Mouse (Mus musculus) natural killer cell, adult 2 months (primary cell): ENCODE measurements around the gene Zfp790.

Source experiments
- DNase-seq, 2 experiments: peaks; one replicate each; pipeline ENCODE4 v3.0.0; 2022; ENCODE audit warnings: low spot score in 2 of 2

Zfp790 gene

DNA sequence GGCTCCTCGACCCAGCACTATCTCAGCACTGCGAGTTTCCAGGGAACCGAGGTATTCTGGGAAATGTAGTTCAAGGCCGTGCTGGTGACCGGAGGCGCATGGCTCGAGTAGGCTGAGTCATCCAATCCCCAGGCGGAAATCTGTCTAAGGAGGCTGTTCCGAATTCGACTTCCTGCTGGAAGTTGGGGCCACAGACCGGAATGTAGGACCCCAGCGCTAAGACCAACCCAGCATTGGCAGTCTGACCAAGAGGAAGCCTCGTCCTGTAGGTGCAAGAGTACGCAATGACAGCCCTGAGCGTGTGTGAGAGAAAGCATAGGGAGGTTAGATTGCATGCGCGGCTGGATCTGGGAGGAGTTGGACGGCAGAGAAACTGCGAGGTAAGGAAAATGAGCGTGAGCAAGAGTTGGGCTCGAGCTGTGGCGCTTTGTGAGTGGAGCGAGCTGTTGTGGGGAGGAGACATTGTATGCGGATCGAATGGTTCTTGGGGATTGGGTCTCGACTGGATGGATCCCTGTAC is at the start of gene Zfp790:
TSS of gene Zfp790 (plus strand) at position 205 of the 520 bp plus-strand sequence.
- DNase-seq: peak; percentile 77 to 78

DNA sequence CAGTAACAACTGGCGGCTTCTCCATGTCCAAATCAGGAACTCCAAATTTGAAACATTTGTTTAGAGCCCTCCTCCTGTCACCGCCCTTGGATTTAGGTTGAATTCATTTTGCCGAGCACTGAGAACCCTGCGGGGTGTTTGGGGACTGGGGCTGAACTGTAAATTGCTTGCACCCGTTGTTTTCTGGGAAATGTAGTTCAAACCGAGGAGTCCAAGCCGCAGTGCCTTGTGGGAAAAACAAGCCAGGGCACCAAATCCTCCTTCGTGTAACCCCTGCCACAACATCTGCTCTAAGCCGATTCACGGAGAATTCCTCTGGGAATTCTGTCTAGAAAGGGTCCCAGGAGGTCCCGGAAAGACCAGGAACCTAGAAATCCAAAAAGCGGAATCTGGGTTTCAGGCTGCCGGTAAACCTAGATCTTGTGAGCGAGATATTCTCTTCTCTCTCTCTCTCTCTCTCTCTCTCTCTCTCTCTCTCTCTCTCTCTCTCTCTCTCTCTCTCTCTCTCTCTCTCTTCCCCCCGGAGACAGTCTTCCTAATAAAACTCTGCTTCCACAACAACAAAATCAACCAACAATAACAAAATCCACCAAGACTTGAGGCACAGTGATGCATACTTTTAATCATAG is 48.7 kb upstream of the Zfp790 start:
- peak; percentile 50 to 54 for DNase-seq

GRCm38 (mm10) chr7:29768090-29768900 is 47.6 kb upstream of the Zfp790 start, which contains the start of gene Zfp84:
TSS of gene Zfp84 (plus strand) at chr7:29768552.
- peak; percentile 87 to 88 for DNase-seq

- no peak for DNase-seq
Observed at GRCm38 (mm10) chr7:29768980-29769379, 46.9 kb upstream of the Zfp790 start.

DNA sequence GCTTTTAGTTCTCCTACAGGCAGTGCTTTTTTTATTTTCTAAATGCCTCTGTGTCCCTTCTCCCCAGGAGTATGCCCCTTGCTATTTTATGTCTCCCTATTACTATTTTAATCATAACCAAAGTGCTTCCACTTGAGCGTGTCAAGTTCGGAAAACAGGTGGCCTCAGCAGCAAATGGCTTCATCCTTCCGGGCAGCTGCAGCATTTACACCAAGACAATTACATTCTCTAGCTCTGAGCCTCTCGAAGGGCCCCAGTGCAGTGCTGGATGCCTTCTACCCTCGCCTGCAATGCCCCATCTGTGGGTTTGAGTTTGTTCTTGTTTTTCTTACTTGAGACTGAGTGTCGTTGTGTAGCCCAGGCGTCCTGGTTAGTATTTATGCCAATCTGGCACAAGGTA is 42.4 kb upstream of the Zfp790 start:
- no peak for DNase-seq

DNA sequence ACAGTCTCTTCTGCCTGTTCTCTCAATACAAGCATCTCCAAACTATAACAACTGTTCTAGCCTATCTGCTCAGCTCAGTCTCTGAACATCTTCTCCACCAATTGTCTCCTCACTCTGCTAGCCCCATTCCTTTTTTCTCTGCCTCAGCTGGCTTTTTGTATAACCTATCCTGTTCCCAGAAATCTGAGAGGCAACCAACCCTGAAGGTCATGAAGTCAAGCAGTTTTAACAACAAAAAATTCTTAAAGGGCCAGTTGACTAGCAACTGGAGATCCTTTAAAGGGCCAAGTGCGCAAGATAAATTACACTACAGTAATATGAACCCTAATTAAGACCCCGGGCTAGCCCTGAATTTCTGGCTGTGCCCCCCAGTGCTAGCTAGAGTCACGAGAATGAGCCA is 41.5 kb upstream of the Zfp790 start:
- DNase-seq: no peak

DNA sequence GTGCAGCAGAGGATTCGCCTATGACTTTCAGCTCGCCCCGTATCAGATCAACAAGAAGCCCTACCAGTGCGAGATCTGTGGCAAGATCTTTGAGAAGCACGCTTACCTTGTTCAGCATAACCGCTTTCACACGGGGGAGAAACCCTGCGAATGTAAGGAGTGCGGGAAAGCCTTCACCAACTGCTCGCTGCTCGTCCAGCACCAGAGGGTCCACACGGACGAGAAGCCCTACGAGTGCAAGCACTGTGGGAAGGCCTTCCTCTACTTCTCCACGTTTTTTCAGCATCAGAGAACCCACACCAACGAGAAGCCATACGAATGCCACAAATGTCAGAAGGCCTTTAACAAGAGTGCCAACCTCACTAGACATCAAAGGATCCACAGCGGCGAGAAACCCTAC is 39.3 kb upstream of the Zfp790 start:
- no peak for DNase-seq

DNA sequence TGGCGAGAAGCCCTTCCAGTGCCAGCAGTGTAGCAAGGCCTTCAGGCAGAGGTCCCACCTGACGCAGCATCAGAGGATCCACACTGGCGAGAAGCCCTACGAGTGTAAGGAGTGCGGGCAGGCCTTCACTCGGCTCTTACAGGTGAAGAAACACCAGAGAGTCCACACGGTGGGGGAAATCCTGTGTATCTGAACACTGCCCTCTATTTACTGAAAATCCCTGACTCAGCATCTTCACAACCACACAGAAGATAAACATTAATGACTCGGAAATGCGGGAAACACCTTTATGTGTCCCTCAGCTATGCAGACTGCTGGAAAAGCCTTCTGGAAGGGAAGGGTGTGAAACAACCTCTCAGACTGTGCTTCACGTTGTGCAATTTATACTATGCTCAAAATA is 38.5 kb upstream of the Zfp790 start:
- DNase-seq: no peak

DNA sequence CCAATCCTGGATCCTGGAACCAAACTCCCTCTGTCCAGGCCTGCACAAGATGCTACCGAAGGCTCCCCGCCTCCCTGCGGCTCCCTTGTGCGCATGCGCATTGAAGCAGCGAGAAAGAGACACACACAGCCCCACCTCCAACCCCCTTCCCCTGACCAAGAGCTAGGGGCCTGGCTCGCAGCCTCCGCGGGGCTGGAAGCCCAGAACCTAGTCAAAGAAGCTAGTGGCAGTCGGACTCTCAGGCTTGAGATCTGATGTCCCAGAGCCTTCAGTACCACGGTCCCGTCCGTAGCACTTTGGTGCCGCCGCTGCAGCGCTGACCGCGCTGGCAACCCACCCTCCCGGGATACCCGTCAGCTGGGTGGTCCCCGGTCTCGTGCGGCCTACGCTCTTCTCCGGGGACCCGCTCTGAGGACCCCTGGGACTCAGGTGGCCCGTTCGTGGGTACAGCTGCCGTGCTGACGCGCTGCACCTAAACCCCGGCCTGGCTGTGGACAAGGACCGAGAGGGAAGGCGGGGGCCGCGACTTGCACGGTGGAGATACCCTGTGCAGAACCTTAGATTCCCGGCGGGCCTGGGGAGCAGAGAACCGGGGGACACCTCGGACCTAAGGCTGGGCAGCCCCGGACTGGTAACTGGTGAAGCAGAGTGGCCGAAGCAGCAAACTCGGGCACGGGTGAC is 31.9 kb upstream of the Zfp790 start, which contains the start of gene Zfp30:
TSS of gene Zfp30 (plus strand) at position 128 of the 681 bp plus-strand sequence.
- peak; percentile 41 to 54 for DNase-seq

DNA sequence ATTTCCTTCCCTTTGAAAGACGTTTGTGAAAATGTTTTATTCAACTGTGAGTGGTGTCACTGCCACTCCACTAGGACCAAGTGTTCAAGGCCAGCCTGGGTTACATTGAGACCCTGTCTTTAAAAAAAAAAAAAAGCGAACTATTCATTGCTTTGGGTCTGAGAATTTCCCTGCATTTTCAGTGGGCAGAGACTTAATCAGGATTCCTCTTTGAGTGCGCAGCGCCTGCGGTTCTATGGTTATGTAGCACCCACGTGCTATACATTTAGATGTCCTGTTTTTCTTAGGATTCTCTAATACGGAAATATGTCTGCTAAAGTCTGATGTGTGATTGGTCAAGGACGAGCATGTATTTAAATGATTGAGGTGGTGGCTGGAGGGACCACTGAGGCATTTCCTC is 30.9 kb upstream of the Zfp790 start:
- DNase-seq: no peak

GRCm38 (mm10) chr7:29785888-29786287 is 30.0 kb upstream of the Zfp790 start:
- no peak for DNase-seq

- no peak for DNase-seq
Observed at GRCm38 (mm10) chr7:29792906-29793305, 23.0 kb upstream of the Zfp790 start.

DNA sequence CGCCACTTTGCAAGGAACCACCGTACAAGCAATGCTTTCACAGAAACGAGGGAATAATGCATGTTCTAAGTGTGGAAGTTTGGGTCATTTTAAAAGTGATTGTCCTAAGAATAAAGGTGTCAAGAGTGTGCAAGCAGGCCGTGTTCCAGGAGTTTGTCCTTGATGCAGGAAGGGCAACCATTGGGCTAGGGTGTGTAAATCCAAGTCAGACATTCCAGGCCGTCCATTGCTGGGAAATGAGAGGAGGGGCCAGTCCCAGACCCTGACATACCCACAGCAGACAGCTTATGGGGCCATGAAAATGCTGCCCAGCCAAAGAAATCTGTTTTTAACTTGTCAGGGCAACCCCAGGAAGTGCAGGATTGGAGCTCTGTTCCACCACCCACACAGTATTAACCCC is 8.9 kb upstream of the Zfp790 start:
- no peak for DNase-seq

DNA sequence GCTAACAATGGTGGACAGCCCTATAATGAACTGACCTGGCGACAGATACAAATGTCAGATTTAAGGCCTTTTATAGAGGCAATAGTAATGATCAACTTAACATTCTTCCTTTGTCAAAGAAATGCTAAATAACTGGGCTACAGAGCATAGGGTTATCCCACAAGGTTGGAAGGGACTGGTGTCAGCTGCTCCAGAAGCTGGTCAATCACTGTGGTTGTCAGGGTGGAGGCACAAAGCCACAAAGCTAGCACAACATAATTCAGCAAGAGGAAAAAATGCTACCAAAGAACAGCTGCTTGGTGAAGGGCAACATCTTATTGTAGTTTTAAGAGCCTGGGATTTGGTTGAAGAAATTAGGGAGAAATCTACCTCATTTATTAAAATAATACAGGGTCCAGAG is 3.7 kb upstream of the Zfp790 start:
- no peak for DNase-seq

DNA sequence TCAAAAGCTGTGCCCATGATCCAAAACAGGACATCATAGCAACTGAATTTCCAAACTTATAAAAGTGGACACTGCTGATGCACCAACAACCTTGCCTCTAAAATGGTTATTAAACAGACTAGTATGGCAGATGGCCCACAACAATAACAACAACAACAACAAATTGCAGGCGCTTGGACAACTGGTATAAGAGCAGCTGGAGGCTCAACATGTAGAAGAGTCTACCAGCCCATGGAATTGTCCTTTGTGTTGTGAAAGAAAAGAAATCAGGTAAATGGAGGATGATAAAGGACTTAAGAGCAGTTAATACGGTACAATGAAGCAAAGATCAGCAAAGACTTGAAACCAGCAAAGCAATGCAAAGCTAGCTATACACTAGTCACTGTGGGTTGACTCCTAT is 1.5 kb upstream of the Zfp790 start:
- no peak for DNase-seq

DNA sequence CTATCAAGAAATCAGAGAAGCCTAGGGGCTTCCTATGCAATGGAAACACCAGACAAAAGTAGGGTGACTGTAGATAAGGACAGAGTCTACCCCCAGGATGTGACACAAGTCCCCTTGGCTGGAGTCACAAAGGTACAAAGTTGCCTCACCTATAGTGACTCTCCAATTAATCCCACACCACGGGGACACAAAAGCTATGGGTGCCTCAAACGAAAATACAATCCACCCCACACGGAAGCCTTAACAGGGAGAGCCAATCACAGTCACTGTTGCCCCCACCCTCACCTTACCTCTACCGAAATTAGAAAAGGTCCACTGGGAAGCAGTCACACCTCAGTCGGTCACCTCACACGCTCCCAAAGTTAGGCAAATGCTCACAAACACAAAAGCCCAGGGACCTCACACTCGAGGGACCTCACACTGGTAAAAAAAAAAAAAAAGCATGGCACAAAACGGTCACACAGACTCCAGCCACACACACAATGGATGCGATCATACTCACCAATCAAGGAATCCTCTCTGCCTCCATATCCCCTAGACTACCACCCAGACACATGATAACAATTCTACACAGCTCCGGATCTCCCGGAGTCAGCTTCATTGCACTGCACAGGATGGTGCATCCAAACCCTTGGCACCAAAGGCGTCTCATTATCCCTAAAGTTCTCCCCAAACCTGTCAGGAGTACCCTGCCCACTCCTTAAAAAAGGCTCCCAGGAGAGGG is 691 bp upstream of the Zfp790 start:
- DNase-seq: no peak

- DNase-seq: peak; percentile 68 to 71
Observed at GRCm38 (mm10) chr7:29818619-29819254, 2.8 kb downstream of the Zfp790 start.

GRCm38 (mm10) chr7:29828001-29828400 is 12.1 kb downstream of the Zfp790 start:
- DNase-seq: no peak

DNA sequence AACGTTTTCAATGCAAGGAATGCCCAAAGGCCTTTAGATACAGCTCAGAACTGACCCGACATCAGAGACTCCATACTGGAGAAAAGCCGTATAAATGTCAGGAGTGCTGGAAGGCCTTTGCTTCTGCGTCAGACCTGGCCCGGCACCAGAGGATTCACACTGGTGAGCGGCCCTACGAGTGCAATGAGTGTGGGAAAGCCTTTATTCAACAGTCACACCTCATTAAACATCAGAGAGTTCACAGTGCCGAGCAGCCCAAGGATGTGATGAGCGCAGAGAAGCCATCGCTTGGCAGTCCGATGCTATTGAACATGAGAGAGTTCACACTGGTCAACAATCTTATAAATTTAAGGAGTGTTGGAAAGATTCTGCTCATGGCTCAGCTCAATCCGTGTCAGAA is 13.9 kb downstream of the Zfp790 start:
- no peak for DNase-seq

GRCm38 (mm10) chr7:29836816-29837215 is 20.9 kb downstream of the Zfp790 start:
- no peak for DNase-seq

GRCm38 (mm10) chr7:29839256-29839655 is 23.3 kb downstream of the Zfp790 start:
- no peak for DNase-seq
